Mouse (Mus musculus): ENCODE results near the gene 1520401A03Rik. TPM values are rescaled to one million over a fixed set of nuclear protein-coding genes. Genes with fewer than 3 reads are reported as not detected.
A peak's percentile ranks its signal among the peaks of the same experiment; 100 is the strongest.

The 1520401A03Rik gene
- polyA plus RNA-seq, 1 experiment, result 0.40 TPM

GRCm38 (mm10) chr17:23725999-23726757 lies 3.6 kb upstream of the 1520401A03Rik start, which contains the start of gene Pkmyt1:
Gene Pkmyt1, plus strand, starts transcription at chr17:23726336.
- Histone ChIP-seq H3K27me3 (ENCODE audit: control insufficient read depth, insufficient read depth, insufficient read length) (no peaks in the 10 kb centered on the region), H3K36me3 (ENCODE audit: control insufficient read depth, insufficient read depth) (no peaks in the 10 kb centered on the region), H3K4me3 (peak within 1 kb of the TSS; percentile 40), H3K79me2 (ENCODE audit: control insufficient read depth, insufficient read depth) (no peaks in the 10 kb centered on the region), H3K4me2 (ENCODE audit: low read depth) (peak within 1 kb of the TSS; percentile 90), H3ac (ENCODE audit: control insufficient read depth, insufficient read length) (peak within 1 kb of the TSS; percentile 65)
- TF ChIP-seq E2F4 (IDR thresholded peaks at IDR 0.05; ENCODE audit: insufficient read depth), result peak; percentile 53
- TF ChIP-seq MYOD1 (IDR thresholded peaks at IDR 0.05; ENCODE audit: control insufficient read depth in 1 of 3, insufficient read length in 2 of 3, low read depth in 2 of 3), result no peak
- TF ChIP-seq MYOG (IDR thresholded peaks at IDR 0.05; ENCODE audit: control insufficient read depth in 1 of 3, insufficient read depth in 1 of 3, insufficient read length in 2 of 3, low read depth in 2 of 3), result no peak
- peak; percentile 79 for TF ChIP-seq POLR2A (IDR thresholded peaks at IDR 0.05; ENCODE audit: insufficient read length, low read depth)
- peak; percentile 16 for TF ChIP-seq SRF (IDR thresholded peaks at IDR 0.05; ENCODE audit: control insufficient read depth, insufficient read length, low read depth)
- TF ChIP-seq USF1 (IDR thresholded peaks at IDR 0.05; ENCODE audit: low read depth), result no peak
- TF ChIP-seq REST (IDR thresholded peaks at IDR 0.05; ENCODE audit: insufficient read depth, insufficient read length), result no peak
- peak; percentile 88 for TF ChIP-seq POLR2AphosphoS2 (IDR thresholded peaks at IDR 0.05; ENCODE audit: insufficient read length, low read depth)
- no peak for TF ChIP-seq TCF12 (IDR thresholded peaks at IDR 0.05; ENCODE audit: insufficient read depth, poor library complexity, severe bottlenecking)
- no peak for TF ChIP-seq TCF3 (IDR thresholded peaks at IDR 0.05; ENCODE audit: insufficient read length, low read depth)
- no peak for TF ChIP-seq CEBPB (IDR thresholded peaks at IDR 0.05; ENCODE audit: insufficient read depth, poor library complexity, severe bottlenecking)
- no peak for TF ChIP-seq MAX (IDR thresholded peaks at IDR 0.05; ENCODE audit: low read depth)

- H3K4me3 ChIP-seq, result peak overlapping the region; percentile 40
- H3K27me3 ChIP-seq (ENCODE audit: control insufficient read depth, insufficient read depth, insufficient read length), result no peaks in the 10 kb centered on the region
- H3K4me2 ChIP-seq (ENCODE audit: low read depth), result peak overlapping the region; percentile 90
- H3ac ChIP-seq (ENCODE audit: control insufficient read depth, insufficient read length), result no peak overlapping the region
- TF ChIP-seq REST (IDR thresholded peaks at IDR 0.05; ENCODE audit: insufficient read depth, insufficient read length) (no peak), USF1 (IDR thresholded peaks at IDR 0.05; ENCODE audit: low read depth) (no peak), TCF3 (IDR thresholded peaks at IDR 0.05; ENCODE audit: insufficient read length, low read depth) (no peak), POLR2A (IDR thresholded peaks at IDR 0.05; ENCODE audit: insufficient read length, low read depth) (no peak)
- H3K79me2 ChIP-seq (ENCODE audit: control insufficient read depth, insufficient read depth), result no peaks in the 10 kb centered on the region
- no peaks in the 10 kb centered on the region for H3K36me3 ChIP-seq (ENCODE audit: control insufficient read depth, insufficient read depth)
These were observed 2.9 kb upstream of the 1520401A03Rik start for GRCm38 (mm10) chr17:23725477-23725876.

DNA sequence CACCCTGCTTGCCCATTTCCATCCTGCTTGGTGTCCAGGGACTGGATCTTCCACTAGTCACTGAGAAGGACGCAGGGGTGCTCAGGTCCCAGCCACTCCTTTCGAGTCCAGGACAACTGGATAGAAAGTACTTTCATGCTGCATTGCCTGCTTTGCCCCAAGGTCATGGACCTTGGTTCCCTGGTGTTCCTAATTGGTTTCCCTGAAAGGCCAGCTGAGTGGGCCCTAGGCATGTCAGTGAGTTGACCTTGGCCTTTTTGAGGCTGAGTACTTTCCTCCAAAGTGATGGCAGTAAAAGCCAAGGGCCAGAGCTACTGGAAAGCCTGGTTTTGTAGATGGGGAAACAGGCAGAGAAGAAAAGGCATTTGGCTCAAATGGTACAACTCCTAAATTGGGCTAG lies 697 bp downstream of the 1520401A03Rik start:
- Histone ChIP-seq H3K4me2 (ENCODE audit: low read depth) (no peak overlapping the region), H3K4me3 (no peak overlapping the region), H3K79me2 (ENCODE audit: control insufficient read depth, insufficient read depth) (no peaks in the 10 kb centered on the region), H3K27me3 (ENCODE audit: control insufficient read depth, insufficient read depth, insufficient read length) (no peaks in the 10 kb centered on the region), H3ac (ENCODE audit: control insufficient read depth, insufficient read length) (no peak overlapping the region), H3K36me3 (ENCODE audit: control insufficient read depth, insufficient read depth) (no peaks in the 10 kb centered on the region)
- no peak for TF ChIP-seq MYOG (IDR thresholded peaks at IDR 0.05; ENCODE audit: control insufficient read depth in 1 of 3, insufficient read depth in 1 of 3, insufficient read length in 2 of 3, low read depth in 2 of 3)
- TF ChIP-seq E2F4 (IDR thresholded peaks at IDR 0.05; ENCODE audit: insufficient read depth), result no peak
- TF ChIP-seq POLR2A (IDR thresholded peaks at IDR 0.05; ENCODE audit: insufficient read length, low read depth), result no peak
- no peak for TF ChIP-seq POLR2AphosphoS2 (IDR thresholded peaks at IDR 0.05; ENCODE audit: insufficient read length, low read depth)
- no peak for TF ChIP-seq CEBPB (IDR thresholded peaks at IDR 0.05; ENCODE audit: insufficient read depth, poor library complexity, severe bottlenecking)
- TF ChIP-seq TCF3 (IDR thresholded peaks at IDR 0.05; ENCODE audit: insufficient read length, low read depth), result no peak
- TF ChIP-seq REST (IDR thresholded peaks at IDR 0.05; ENCODE audit: insufficient read depth, insufficient read length), result no peak
- no peak for TF ChIP-seq MAX (IDR thresholded peaks at IDR 0.05; ENCODE audit: low read depth)
- TF ChIP-seq TCF12 (IDR thresholded peaks at IDR 0.05; ENCODE audit: insufficient read depth, poor library complexity, severe bottlenecking), result no peak
- TF ChIP-seq SRF (IDR thresholded peaks at IDR 0.05; ENCODE audit: control insufficient read depth, insufficient read length, low read depth), result no peak

DNA sequence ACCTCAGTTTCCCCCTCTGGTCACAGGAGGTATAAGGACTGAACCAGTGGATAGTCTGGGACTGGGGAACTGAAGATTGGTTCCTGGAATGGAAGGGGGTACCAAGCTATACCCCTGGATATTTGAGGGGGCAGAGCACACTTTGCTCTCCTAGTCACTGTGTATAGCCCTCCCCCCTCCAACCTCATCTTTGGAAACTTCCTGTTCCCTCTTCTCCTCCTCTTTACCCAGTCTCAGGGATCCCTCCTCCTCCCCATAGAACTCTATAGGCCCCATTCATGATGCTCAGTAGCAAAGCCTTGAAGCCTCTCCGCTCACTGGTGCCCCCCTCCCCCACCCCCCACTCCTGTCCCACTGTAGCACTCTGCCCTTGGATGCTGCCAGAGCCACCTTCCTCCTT lies 3.1 kb downstream of the 1520401A03Rik start:
- Histone ChIP-seq H3ac (ENCODE audit: control insufficient read depth, insufficient read length) (no peak overlapping the region), H3K79me2 (ENCODE audit: control insufficient read depth, insufficient read depth) (no peaks in the 10 kb centered on the region), H3K4me2 (ENCODE audit: low read depth) (no peak overlapping the region), H3K4me3 (no peak overlapping the region), H3K36me3 (ENCODE audit: control insufficient read depth, insufficient read depth) (no peaks in the 10 kb centered on the region), H3K27me3 (ENCODE audit: control insufficient read depth, insufficient read depth, insufficient read length) (no peaks in the 10 kb centered on the region)
- no peak for TF ChIP-seq MAX (IDR thresholded peaks at IDR 0.05; ENCODE audit: low read depth)
- TF ChIP-seq MYOG (IDR thresholded peaks at IDR 0.05; ENCODE audit: control insufficient read depth in 1 of 3, insufficient read depth in 1 of 3, insufficient read length in 2 of 3, low read depth in 2 of 3), result no peak
- TF ChIP-seq TCF3 (IDR thresholded peaks at IDR 0.05; ENCODE audit: insufficient read length, low read depth), result no peak
- no peak for TF ChIP-seq SRF (IDR thresholded peaks at IDR 0.05; ENCODE audit: control insufficient read depth, insufficient read length, low read depth)
- no peak for TF ChIP-seq REST (IDR thresholded peaks at IDR 0.05; ENCODE audit: insufficient read depth, insufficient read length)
- no peak for TF ChIP-seq MYOD1 (IDR thresholded peaks at IDR 0.05; ENCODE audit: control insufficient read depth in 1 of 3, insufficient read length in 2 of 3, low read depth in 2 of 3)
- no peak for TF ChIP-seq CEBPB (IDR thresholded peaks at IDR 0.05; ENCODE audit: insufficient read depth, poor library complexity, severe bottlenecking)

GRCm38 (mm10) chr17:23717003-23717402 lies 5.6 kb downstream of the 1520401A03Rik start:
- TF ChIP-seq TCF3 (IDR thresholded peaks at IDR 0.05; ENCODE audit: insufficient read length, low read depth) (no peak), MAX (IDR thresholded peaks at IDR 0.05; ENCODE audit: low read depth) (no peak), REST (IDR thresholded peaks at IDR 0.05; ENCODE audit: insufficient read depth, insufficient read length) (no peak), CEBPB (IDR thresholded peaks at IDR 0.05; ENCODE audit: insufficient read depth, poor library complexity, severe bottlenecking) (no peak), POLR2AphosphoS2 (IDR thresholded peaks at IDR 0.05; ENCODE audit: insufficient read length, low read depth) (no peak), E2F4 (IDR thresholded peaks at IDR 0.05; ENCODE audit: insufficient read depth) (no peak), MYOD1 (IDR thresholded peaks at IDR 0.05; ENCODE audit: control insufficient read depth in 1 of 3, insufficient read length in 2 of 3, low read depth in 2 of 3) (no peak), USF1 (IDR thresholded peaks at IDR 0.05; ENCODE audit: low read depth) (no peak), POLR2A (IDR thresholded peaks at IDR 0.05; ENCODE audit: insufficient read length, low read depth) (no peak), TCF12 (IDR thresholded peaks at IDR 0.05; ENCODE audit: insufficient read depth, poor library complexity, severe bottlenecking) (no peak), MYOG (IDR thresholded peaks at IDR 0.05; ENCODE audit: control insufficient read depth in 1 of 3, insufficient read depth in 1 of 3, insufficient read length in 2 of 3, low read depth in 2 of 3) (no peak)
- Histone ChIP-seq H3K4me2 (ENCODE audit: low read depth) (no peak overlapping the region), H3K79me2 (ENCODE audit: control insufficient read depth, insufficient read depth) (no peaks in the 10 kb centered on the region), H3K27me3 (ENCODE audit: control insufficient read depth, insufficient read depth, insufficient read length) (no peaks in the 10 kb centered on the region), H3K36me3 (ENCODE audit: control insufficient read depth, insufficient read depth) (no peaks in the 10 kb centered on the region), H3K4me3 (no peak overlapping the region), H3ac (ENCODE audit: control insufficient read depth, insufficient read length) (no peak overlapping the region)
